2 mouse cellular contexts compared by ENCODE assay signal in the genomic region with DNA sequence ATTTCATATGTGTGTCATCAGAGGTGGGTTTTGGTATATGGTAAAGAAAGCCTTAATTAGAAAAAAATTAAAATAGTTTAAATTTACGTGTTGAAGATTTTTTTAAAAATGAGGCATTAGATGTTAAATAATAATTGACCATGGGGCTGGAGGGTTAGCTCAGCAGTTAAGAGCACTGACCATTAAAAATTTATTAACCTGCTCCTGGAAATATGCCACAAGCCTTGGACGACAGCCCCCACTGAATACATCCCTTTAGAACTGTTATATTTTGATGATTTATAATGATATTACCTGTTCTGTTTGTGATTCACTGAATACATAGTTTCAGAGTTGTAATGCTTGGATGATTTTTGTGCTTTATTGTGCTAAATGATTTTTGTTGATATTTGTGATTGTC. TPM values are rescaled to one million over a fixed set of nuclear protein-coding genes. Genes with fewer than 3 reads are reported as not detected.
"Had no signal": no experiment of that assay in that cellular context is flagged by ENCODE, and none has a peak within 500 bp of the region (broad histone marks: within the 10 kb centered on the region; RNA-seq: fewer than 3 reads in every experiment).

No protein-coding gene starts in this region.

RNA-seq across cellular contexts. Expression of a gene that starts 30.7 kb away (rescaled TPM):
- polyA plus RNA-seq: erythroblast, embryonic 14.5 days; heart, adult 2 months had no signal
